Mouse (Mus musculus): ENCODE measurements at regions not wholly inside any gene's neighbourhood (a gene's known extent, or its start where the extent isn't known, plus 50 kb on each side); places are given as distances from the start of the nearest gene placed in this dataset.

DNA sequence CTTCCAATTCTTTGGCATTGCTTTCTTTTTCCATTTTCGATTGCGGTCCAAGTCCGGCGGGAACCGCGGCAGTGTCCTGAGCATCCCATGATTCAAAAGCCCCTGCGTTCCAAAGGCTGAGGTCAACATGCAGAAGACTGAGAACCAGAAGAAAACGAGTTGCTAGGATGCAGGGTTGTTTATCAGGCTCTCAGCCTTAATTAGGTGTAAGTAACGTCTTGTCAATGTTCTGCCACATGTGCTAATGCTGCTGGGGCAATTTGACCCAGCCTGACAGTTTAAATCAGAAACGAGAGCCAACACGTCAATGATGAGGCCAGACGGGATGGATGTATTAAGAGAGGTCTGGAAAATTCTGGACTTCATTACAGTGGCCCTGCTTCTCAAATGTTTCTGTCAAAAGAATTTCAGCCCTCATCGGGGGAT is 239.4 kb downstream of the Gm45692 start:
- no peak for DNase-seq

GRCm38 (mm10) chr8:26362366-26362765 is 243.0 kb downstream of the Gm45692 start:
- DNase-seq, result no peak

- DNase-seq, result no peak
Observed at GRCm38 (mm10) chr8:26363616-26364015, 244.3 kb downstream of the Gm45692 start.

GRCm38 (mm10) chr8:26364637-26365036 is 245.3 kb downstream of the Gm45692 start:
- no peak for DNase-seq

- peak; percentile 42 for DNase-seq
Observed at GRCm38 (mm10) chr8:26380668-26381067, 261.3 kb downstream of the Gm45692 start.

DNA sequence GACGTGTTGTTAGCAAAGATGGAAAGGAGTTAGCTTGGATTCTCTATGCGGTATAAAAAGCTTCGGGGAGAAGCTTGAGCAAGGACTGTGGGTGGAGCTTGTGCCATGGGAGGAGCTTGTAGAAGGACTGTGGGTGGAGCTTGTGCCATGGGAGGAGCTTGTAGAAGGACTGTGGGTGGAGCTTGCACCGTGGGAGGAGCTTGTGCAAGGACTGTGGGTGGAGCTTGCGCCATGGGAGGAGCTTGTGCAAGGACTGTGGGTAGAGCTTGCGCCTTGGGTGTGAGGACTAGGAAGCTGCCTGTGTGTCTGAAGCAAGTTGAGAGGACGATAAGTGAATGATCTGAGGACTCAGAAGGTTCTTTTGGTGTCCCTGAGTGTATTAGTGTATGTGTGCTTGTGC is 263.1 kb downstream of the Gm45692 start:
- no peak for DNase-seq

- DNase-seq, result no peak
Observed at GRCm38 (mm10) chr8:26383886-26384285, 264.6 kb downstream of the Gm45692 start.

- no peak for DNase-seq
Observed at GRCm38 (mm10) chr8:26384305-26384993, 265.1 kb downstream of the Gm45692 start.

- DNase-seq, result no peak
Observed at GRCm38 (mm10) chr8:26384994-26385345, 265.6 kb downstream of the Gm45692 start.

- DNase-seq, result no peak
Observed at GRCm38 (mm10) chr8:26395061-26395460, 275.7 kb downstream of the Gm45692 start.

GRCm38 (mm10) chr8:26420002-26420401 is 300.7 kb downstream of the Gm45692 start:
- no peak for DNase-seq

DNA sequence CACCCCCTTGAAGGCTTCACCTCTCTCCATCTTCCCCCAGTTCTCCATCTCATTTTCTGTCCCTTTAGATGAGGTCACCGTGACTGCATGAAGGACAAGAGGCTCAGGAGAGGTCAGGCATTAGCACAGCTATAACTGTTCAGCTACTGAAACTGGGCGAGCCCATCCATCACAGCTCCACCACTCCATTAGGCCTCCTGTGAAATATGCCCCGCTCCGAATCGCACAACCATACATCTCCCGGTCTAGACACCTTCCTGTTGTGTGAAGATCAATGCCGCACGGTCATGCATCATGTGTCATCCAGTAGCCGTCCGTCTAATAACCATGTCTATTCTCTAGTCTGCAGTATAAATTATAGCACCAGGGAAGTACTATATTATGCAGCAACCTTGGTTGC is 301.2 kb downstream of the Gm45692 start:
- DNase-seq, result no peak

- no peak for DNase-seq
Observed at GRCm38 (mm10) chr8:26427311-26427710, 308.0 kb downstream of the Gm45692 start.

GRCm38 (mm10) chr8:26429751-26430327 is 310.5 kb downstream of the Gm45692 start:
- DNase-seq, result no peak

- DNase-seq, result no peak
Observed at GRCm38 (mm10) chr8:26432161-26432919, 313.0 kb downstream of the Gm45692 start.

GRCm38 (mm10) chr8:26436236-26436635 is 316.9 kb downstream of the Gm45692 start:
- DNase-seq, result no peak

DNA sequence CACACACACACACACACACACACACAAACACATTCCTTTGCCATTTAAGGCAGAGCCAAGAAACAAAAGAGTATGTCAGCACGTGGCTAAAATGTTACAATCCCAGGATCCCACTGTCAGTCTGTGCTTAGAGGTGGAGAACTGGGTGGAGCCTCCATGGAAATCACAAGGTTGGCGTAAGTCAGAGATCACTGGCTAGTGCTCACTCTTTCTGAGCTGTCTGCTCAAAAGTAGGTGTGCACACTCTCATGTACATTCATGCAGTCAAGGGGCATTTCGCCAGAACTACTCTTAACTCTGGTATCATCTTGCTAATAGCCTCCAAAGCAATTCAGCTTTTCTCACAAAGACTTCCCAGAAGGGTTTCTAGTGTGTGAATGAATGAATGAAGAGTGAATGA is 318.2 kb downstream of the Gm45692 start:
- DNase-seq, result no peak

GRCm38 (mm10) chr8:26438246-26438862 is 319.0 kb downstream of the Gm45692 start:
- DNase-seq, result no peak

GRCm38 (mm10) chr8:26438877-26439276 is 319.5 kb downstream of the Gm45692 start:
- DNase-seq, result no peak

GRCm38 (mm10) chr8:26441268-26442030 is 322.1 kb downstream of the Gm45692 start:
- DNase-seq, result peak; percentile 8

DNA sequence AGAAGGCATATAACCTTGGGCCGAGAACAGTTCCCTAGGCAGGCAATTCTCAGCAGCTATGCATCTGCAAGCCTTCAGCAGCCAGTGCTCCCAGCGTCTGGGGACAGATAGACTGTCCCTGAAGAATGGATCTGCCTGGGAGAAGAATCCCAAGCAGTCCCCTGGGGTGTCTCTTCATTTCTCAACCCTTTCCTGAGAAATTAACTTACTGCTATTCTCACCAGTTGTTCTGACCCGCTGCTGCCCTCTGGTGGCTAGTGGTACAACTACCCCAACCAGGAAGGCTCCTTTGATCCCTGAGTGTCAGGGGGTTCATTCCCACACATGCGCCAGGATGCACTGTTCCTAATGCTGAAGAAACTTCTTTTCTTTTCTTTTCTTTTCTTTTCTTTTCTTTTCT is 323.7 kb downstream of the Gm45692 start:
- peak; percentile 40 for DNase-seq

- no peak for DNase-seq
Observed at GRCm38 (mm10) chr8:26443735-26444134, 324.4 kb downstream of the Gm45692 start.

DNA sequence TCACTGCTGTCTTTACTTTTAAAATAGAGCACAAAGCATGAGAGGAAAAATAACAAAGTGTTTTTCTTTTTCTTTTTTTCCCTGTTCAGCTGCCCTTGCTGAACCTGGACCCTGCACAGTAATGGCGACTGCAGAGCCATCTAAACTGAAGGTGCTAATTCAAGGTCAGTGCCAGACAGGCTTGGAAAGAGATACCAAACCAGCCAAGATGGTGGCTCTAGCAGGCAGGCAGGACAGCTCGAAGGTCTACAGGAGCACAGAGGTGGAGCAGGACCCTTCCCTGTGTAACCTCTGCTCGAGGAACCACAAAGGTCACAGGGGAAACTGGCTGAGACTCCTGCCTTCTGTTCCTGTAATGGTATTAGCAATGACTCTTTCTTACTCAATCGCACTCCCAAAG is 326.7 kb downstream of the Gm45692 start:
- DNase-seq, result no peak
